Mouse (Mus musculus): ENCODE measurements around the gene Tlnrd1. TPM values are rescaled to one million over a fixed set of nuclear protein-coding genes. Genes with fewer than 3 reads are reported as not detected.
A peak's percentile ranks its signal among the peaks of the same experiment; 100 is the strongest.

The Tlnrd1 gene
- total RNA-seq (2012; rRNA removed) (7.5 and 8.8 TPM in 2 replicates), polyA plus RNA-seq (2012; ENCODE audit: insufficient read depth in 1 of 2, insufficient read length in 2 of 2, low read depth in 1 of 2, low replicate concordance in 2 of 2, missing spikeins in 1 of 2) (10 to 100 TPM in 1 of 2 experiments, not detected in 1; 18.0 TPM)

GRCm38 (mm10) chr7:83884021-83884658 is at the start of gene Tlnrd1, which contains the start of gene Mesd:
Gene Tlnrd1 (minus strand): TSS chr7:83884305.
Gene Mesd (plus strand): TSS chr7:83884466.
- Histone ChIP-seq H3K27me3 (ENCODE audit: control insufficient read depth in 1 of 2, insufficient read depth in 2 of 2, low read length in 2 of 2) (no peaks in the 10 kb centered on the region), H3K79me2 (ENCODE audit: control insufficient read depth, insufficient read depth, low read length, poor library complexity) (peaks cover 28% of the 10 kb centered on the region), H3K36me3 (ENCODE audit: control insufficient read depth in 1 of 2, insufficient read depth in 2 of 2, low read length in 2 of 2) (peaks cover 0 to 37% of the 10 kb centered on the region in 2 experiments; a peak in 2 of 4 replicates), H3K4me1 (ENCODE audit: control insufficient read depth in 1 of 2, insufficient read depth in 2 of 2, low read length in 2 of 2) (peaks cover 7 to 24% of the 10 kb centered on the region in 2 experiments), H3K27ac (ENCODE audit: control insufficient read depth, low read depth, low read length) (peak within 1 kb of the TSS; percentile 98), H3K4me3 (ENCODE audit: control insufficient read depth in 1 of 2, insufficient read depth in 1 of 2, low read depth in 2 of 2, low read length in 2 of 2) (peak within 1 kb of the TSS; percentile 83 to 93), H3K9ac (ENCODE audit: control insufficient read depth, low read depth, low read length, poor library complexity, severe bottlenecking) (peak within 1 kb of the TSS; percentile 97), H3K9me3 (replicated peaks; ENCODE audit: insufficient read depth, low read length) (no peaks in the 10 kb centered on the region)
- DNase-seq (ENCODE audit: low read depth, low spot score), result peak; percentile 94
- no peak for TF ChIP-seq BHLHE40 (IDR thresholded peaks at IDR 0.05; ENCODE audit: borderline replicate concordance, low read depth, low read length)
- peak; percentile 68 for TF ChIP-seq NELFE (IDR thresholded peaks at IDR 0.05; ENCODE audit: low read depth, low read length)
- TF ChIP-seq SIN3A (IDR thresholded peaks at IDR 0.05; ENCODE audit: low read length), result 0 out of 2 replicates have a peak, but pooled peaks have one; percentile 12
- TF ChIP-seq EP300 (IDR thresholded peaks at IDR 0.05; ENCODE audit: low read depth in 1 of 2, low read length in 2 of 2), result peak in 1 of 2 experiments; percentile 3; a peak in 2 of 4 replicates
- no peak for TF ChIP-seq GABPA (IDR thresholded peaks at IDR 0.05; ENCODE audit: low read depth, low read length)
- peak; percentile 91 for TF ChIP-seq MAZ (IDR thresholded peaks at IDR 0.05; ENCODE audit: low read depth, low read length)
- peak; percentile 48; the same call in 1 of the 2 replicates for TF ChIP-seq POLR2AphosphoS2 (IDR thresholded peaks at IDR 0.05; ENCODE audit: low read length)
- peak; percentile 88 for TF ChIP-seq ELF1 (IDR thresholded peaks at IDR 0.05; ENCODE audit: low read depth, low read length)
- TF ChIP-seq SMC3 (IDR thresholded peaks at IDR 0.05; ENCODE audit: low read depth, low read length), result no peak
- TF ChIP-seq CHD1 (IDR thresholded peaks at IDR 0.05; ENCODE audit: low read depth, low read length), result 0 out of 2 replicates have a peak, but pooled peaks have one; percentile 39
- no peak for TF ChIP-seq CHD2 (IDR thresholded peaks at IDR 0.05; ENCODE audit: low read length)
- TF ChIP-seq CTCF (IDR thresholded peaks at IDR 0.05 in 2 of 3, conservative IDR thresholded peaks at IDR 0.05 in 1 of 3; ENCODE audit: control insufficient read depth in 1 of 3, insufficient read depth in 1 of 3, low read depth in 2 of 3, low read length in 3 of 3, poor library complexity in 1 of 3, severe bottlenecking in 1 of 3), result no peak
- peak; percentile 38; the same call in 1 of the 2 replicates for TF ChIP-seq NRF1 (IDR thresholded peaks at IDR 0.05; ENCODE audit: insufficient read depth, low read depth, low read length, poor library complexity, severe bottlenecking)
- TF ChIP-seq KAT2A (conservative IDR thresholded peaks at IDR 0.05; ENCODE audit: low read depth, low read length), result no peak
- TF ChIP-seq MYC (IDR thresholded peaks at IDR 0.05; ENCODE audit: low read depth, low read length), result no peak
- TF ChIP-seq HCFC1 (IDR thresholded peaks at IDR 0.05; ENCODE audit: low read depth, low read length), result peak; percentile 69
- TF ChIP-seq POLR2A (IDR thresholded peaks at IDR 0.05; ENCODE audit: control insufficient read depth in 1 of 2, insufficient read depth in 1 of 2, low read depth in 1 of 2, low read length in 2 of 2, poor library complexity in 1 of 2), result peak; percentile 77 to 88
- peak; percentile 5; the same call in 1 of the 2 replicates for TF ChIP-seq TCF12 (IDR thresholded peaks at IDR 0.05; ENCODE audit: low read depth, low read length)
- peak; percentile 49; the same call in 1 of the 2 replicates for TF ChIP-seq ZMIZ1 (IDR thresholded peaks at IDR 0.05; ENCODE audit: low read depth, low read length)
- TF ChIP-seq ETS1 (IDR thresholded peaks at IDR 0.05; ENCODE audit: low read depth, low read length), result peak; percentile 58
- TF ChIP-seq MYB (IDR thresholded peaks at IDR 0.05; ENCODE audit: low read depth, low read length), result no peak
- TF ChIP-seq TBP (IDR thresholded peaks at IDR 0.05; ENCODE audit: low read depth, low read length), result peak; percentile 60; the same call in 1 of the 2 replicates
- TF ChIP-seq MXI1 (IDR thresholded peaks at IDR 0.05; ENCODE audit: low read depth, low read length), result no peak; the same call in none of the 2 replicates
- no peak for TF ChIP-seq POLR2AphosphoS5 (IDR thresholded peaks at IDR 0.05; ENCODE audit: borderline replicate concordance, low read depth, low read length)
- TF ChIP-seq RCOR1 (IDR thresholded peaks at IDR 0.05; ENCODE audit: low read depth, low read length), result no peak
- TF ChIP-seq UBTF (IDR thresholded peaks at IDR 0.05; ENCODE audit: borderline replicate concordance, insufficient read depth, low read depth, low read length), result no peak

Data from MEL (cell line).